Comparison of ENCODE assay signal across 8 mouse cellular contexts in the genomic region with DNA sequence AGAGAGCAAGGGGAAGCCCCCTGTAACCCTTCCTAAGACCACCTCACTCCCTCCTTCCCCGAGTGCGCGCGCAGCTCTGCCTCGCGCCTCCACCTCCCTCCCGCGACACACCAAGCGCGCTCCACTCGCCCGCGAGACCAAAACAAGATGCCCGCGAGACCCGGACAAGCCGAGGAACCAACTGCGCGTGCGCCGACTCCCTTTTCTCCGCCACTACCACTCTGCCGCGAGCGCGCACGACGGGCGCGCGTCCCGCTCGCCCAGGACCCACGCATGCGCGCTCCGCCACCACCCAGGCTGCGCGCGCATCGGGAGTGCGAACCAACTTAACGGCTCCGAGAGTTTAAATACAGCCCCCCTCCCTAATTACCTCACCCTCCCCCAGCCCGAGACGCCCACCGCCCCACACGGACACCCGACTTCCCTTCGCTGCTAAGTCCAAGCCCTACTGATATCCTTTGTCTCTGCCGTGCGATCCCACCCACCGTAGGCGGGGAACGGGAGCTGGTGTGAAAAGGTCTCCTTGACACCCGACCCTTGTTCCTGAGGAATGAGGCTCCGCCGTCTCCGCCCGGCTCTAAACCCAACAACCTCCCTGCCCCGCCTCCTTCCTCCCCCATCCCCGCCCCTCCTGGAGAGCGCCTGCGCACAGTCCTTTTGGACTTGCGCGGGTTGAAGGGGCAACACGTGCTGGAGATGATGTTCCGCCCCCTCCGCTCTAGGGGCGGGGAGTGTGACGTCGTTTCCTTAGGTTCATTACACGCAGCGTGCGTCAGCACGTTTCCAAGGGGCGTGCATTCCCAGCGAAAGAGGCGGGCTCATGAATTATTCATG. TPM values are rescaled to one million over a fixed set of nuclear protein-coding genes. Genes with fewer than 3 reads are reported as not detected.
DNase-seq lines count a peak whose midpoint lies in the region; ATAC-seq and TF ChIP-seq lines count a peak whose summit lies in the region.

No protein-coding gene starts in this region.

- TF ChIP-seq RAD21 in MEL (IDR thresholded peaks at IDR 0.05; ENCODE audit: low read depth, low read length), result no peak

- H3K79me2 ChIP-seq in MEL (ENCODE audit: control insufficient read depth, insufficient read depth, low read length, poor library complexity), result peaks cover 37% of the 10 kb centered on the region

- H3K27ac ChIP-seq in MEL (ENCODE audit: control insufficient read depth, low read depth, low read length), result peak overlapping the region; percentile 98
- H3K27ac ChIP-seq in cerebellum, adult 2 months (ENCODE audit: insufficient read depth, low read length), result peak overlapping the region; percentile 97
- peak overlapping the region; percentile 97 for H3K27ac ChIP-seq in forebrain, postnatal 0 days (ENCODE audit: low read depth, low read length)
- peak overlapping the region; percentile 99 for H3K27ac ChIP-seq in lung, embryonic 15.5 days

- H3K27me3 ChIP-seq in MEL (ENCODE audit: control insufficient read depth in 1 of 2, insufficient read depth in 2 of 2, low read length in 2 of 2), result no peaks in the 10 kb centered on the region
- no peaks in the 10 kb centered on the region for H3K27me3 ChIP-seq in cerebellum, adult 2 months (ENCODE audit: control insufficient read depth, insufficient read depth, low read length)
- no peaks in the 10 kb centered on the region for H3K27me3 ChIP-seq in forebrain, postnatal 0 days (ENCODE audit: insufficient read depth, low read length)
- H3K27me3 ChIP-seq in lung, embryonic 15.5 days, result no peaks in the 10 kb centered on the region

- ATAC-seq in forebrain, postnatal 0 days, result peak; percentile 90
- peak; percentile 92 for ATAC-seq in lung, embryonic 15.5 days (ENCODE audit: borderline replicate concordance, extremely low read depth, low FRiP score, low TSS enrichment)

- H3K4me3 ChIP-seq in MEL (ENCODE audit: control insufficient read depth in 1 of 2, insufficient read depth in 1 of 2, low read depth in 2 of 2, low read length in 2 of 2), result peak overlapping the region; percentile 73 to 88
- peak overlapping the region; percentile 92 for H3K4me3 ChIP-seq in cerebellum, adult 2 months (replicated peaks; ENCODE audit: insufficient read depth, low read depth, low read length)
- peak overlapping the region; percentile 68 for H3K4me3 ChIP-seq in forebrain, postnatal 0 days (ENCODE audit: low read depth, low read length)
- H3K4me3 ChIP-seq in lung, embryonic 15.5 days, result peak overlapping the region; percentile 61

- H3K4me2 ChIP-seq in forebrain, postnatal 0 days (ENCODE audit: low read depth), result peak overlapping the region; percentile 69
- H3K4me2 ChIP-seq in lung, embryonic 15.5 days, result peak overlapping the region; percentile 70

- H3K36me3 ChIP-seq in MEL (ENCODE audit: control insufficient read depth in 1 of 2, insufficient read depth in 2 of 2, low read length in 2 of 2), result peaks cover 0 to 15% of the 10 kb centered on the region in 2 experiments; a peak in 3 of 4 replicates
- H3K36me3 ChIP-seq in forebrain, postnatal 0 days (ENCODE audit: insufficient read depth), result peaks cover 34% of the 10 kb centered on the region
- H3K36me3 ChIP-seq in lung, embryonic 15.5 days, result peaks cover 25% of the 10 kb centered on the region

- TF ChIP-seq POLR2A in MEL (IDR thresholded peaks at IDR 0.05; ENCODE audit: control insufficient read depth in 1 of 2, insufficient read depth in 1 of 2, low read depth in 1 of 2, low read length in 2 of 2, poor library complexity in 1 of 2), result peak; percentile 93 to 95
- peak; percentile 76 for TF ChIP-seq POLR2A in cerebellum, adult 2 months (IDR thresholded peaks at IDR 0.05; ENCODE audit: borderline replicate concordance, insufficient read depth, low read length)

- peak in 1 of 2 experiments; percentile 28; a peak in 2 of 4 replicates for TF ChIP-seq EP300 in MEL (IDR thresholded peaks at IDR 0.05; ENCODE audit: low read depth in 1 of 2, low read length in 2 of 2)

- peak; percentile 100 for DNase-seq in MEL (ENCODE audit: low read depth, low spot score)
- peak; percentile 99 for DNase-seq in cerebellum, adult 2 months
- peak; percentile 100 for DNase-seq in forebrain, postnatal 0 days
- DNase-seq in heart, postnatal 4 days, result peak; percentile 99
- peak; percentile 99 for DNase-seq in layer of hippocampus, adult 8-10 months (ENCODE audit: low spot score in 2 of 2)
- DNase-seq in ovary, adult 18-20 months (ENCODE audit: low spot score), result peak; percentile 99
- peak; percentile 100 for DNase-seq in thymus, postnatal 0 days (ENCODE audit: low spot score)

- under 1% methylated on average over 79 of the region's 79 CpGs for WGBS in cerebellum, adult 2 months
- under 1% methylated on average over 79 of the region's 79 CpGs for WGBS in forebrain, postnatal 0 days
- under 1% methylated on average over 79 of the region's 79 CpGs for whole genome bisulfite sequencing in lung, embryonic 15.5 days

- H3K9me3 ChIP-seq in MEL (replicated peaks; ENCODE audit: insufficient read depth, low read length), result no peaks in the 10 kb centered on the region
- H3K9me3 ChIP-seq in forebrain, postnatal 0 days (ENCODE audit: low read length), result no peaks in the 10 kb centered on the region
- no peaks in the 10 kb centered on the region for H3K9me3 ChIP-seq in lung, embryonic 15.5 days

- no peak for TF ChIP-seq CTCF in MEL (IDR thresholded peaks at IDR 0.05 in 2 of 3, conservative IDR thresholded peaks at IDR 0.05 in 1 of 3; ENCODE audit: control insufficient read depth in 1 of 3, insufficient read depth in 1 of 3, low read depth in 2 of 3, low read length in 3 of 3, poor library complexity in 1 of 3, severe bottlenecking in 1 of 3)
- TF ChIP-seq CTCF in cerebellum, adult 2 months (IDR thresholded peaks at IDR 0.05; ENCODE audit: borderline replicate concordance, insufficient read depth, low read depth, low read length), result no peak
- no peak for TF ChIP-seq CTCF in forebrain, postnatal 0 days (IDR thresholded peaks at IDR 0.05; ENCODE audit: low read depth)

- peak overlapping the region; percentile 98 for H3K9ac ChIP-seq in MEL (ENCODE audit: control insufficient read depth, low read depth, low read length, poor library complexity, severe bottlenecking)
- H3K9ac ChIP-seq in forebrain, postnatal 0 days, result peak overlapping the region; percentile 88
- peak overlapping the region; percentile 79 for H3K9ac ChIP-seq in lung, embryonic 15.5 days

- peaks cover 0 to 22% of the 10 kb centered on the region in 2 experiments; a peak in 2 of 4 replicates for H3K4me1 ChIP-seq in MEL (ENCODE audit: control insufficient read depth in 1 of 2, insufficient read depth in 2 of 2, low read length in 2 of 2)
- H3K4me1 ChIP-seq in cerebellum, adult 2 months (ENCODE audit: control insufficient read depth, insufficient read depth, low read length), result peaks cover 16% of the 10 kb centered on the region
- peaks cover 27% of the 10 kb centered on the region for H3K4me1 ChIP-seq in forebrain, postnatal 0 days (ENCODE audit: insufficient read depth)
- H3K4me1 ChIP-seq in lung, embryonic 15.5 days, result peaks cover 43% of the 10 kb centered on the region

RNA-seq across cellular contexts. Expression of gene Mepce, which starts 1.1 kb away (rescaled TPM):
- 49.1 and 58.7 TPM in 2 replicates for total RNA-seq in MEL (2012; rRNA removed)
- 10 to 100 TPM in 1 of 2 experiments, not detected in 1; 74.2 TPM for polyA plus RNA-seq in MEL (2012; ENCODE audit: insufficient read depth in 1 of 2, insufficient read length in 2 of 2, low read depth in 1 of 2, low replicate concordance in 2 of 2, missing spikeins in 1 of 2)
- polyA plus RNA-seq in cerebellum, adult 2 months (2012; rRNA removed), result 38.9 and 41.9 TPM in 2 replicates
- total RNA-seq in forebrain, postnatal 0 days (2014; rRNA removed), result 33.3 and 47.7 TPM in 2 replicates
- 18.3 and 21.1 TPM in 2 replicates for polyA plus RNA-seq in forebrain, postnatal 0 days (2015; fragmentation: Nextera tagmentation; extraction: Ambion mirVana)
- total RNA-seq in heart, postnatal 4 days (2021), result 10 to 100 TPM; 29.0 to 40.3 TPM
- 10 to 100 TPM; 44.6 to 52.9 (median 48.3) TPM for total RNA-seq in layer of hippocampus, adult 8-10 months (2022)
- polyA plus RNA-seq in lung, embryonic 15.5 days (2015; fragmentation: Nextera tagmentation; extraction: Ambion mirVana), result 11.5 and 12.3 TPM in 2 replicates
- 13.1 and 17.2 TPM in 2 replicates for polyA plus RNA-seq in thymus, postnatal 0 days (2015; fragmentation: Nextera tagmentation; extraction: Ambion mirVana)

RNA-seq across cellular contexts. Expression of gene Zcwpw1, which starts 1.3 kb away (rescaled TPM):
- total RNA-seq in MEL (2012; rRNA removed), result 5.6 and 11.1 TPM in 2 replicates
- 10 to 100 TPM in 1 of 2 experiments, not detected in 1; 16.0 TPM for polyA plus RNA-seq in MEL (2012; ENCODE audit: insufficient read depth in 1 of 2, insufficient read length in 2 of 2, low read depth in 1 of 2, low replicate concordance in 2 of 2, missing spikeins in 1 of 2)
- polyA plus RNA-seq in cerebellum, adult 2 months (2012; rRNA removed), result 11.2 and 12.4 TPM in 2 replicates
- 3.5 and 7.7 TPM in 2 replicates for total RNA-seq in forebrain, postnatal 0 days (2014; rRNA removed)
- polyA plus RNA-seq in forebrain, postnatal 0 days (2015; fragmentation: Nextera tagmentation; extraction: Ambion mirVana), result 3.1 and 4.8 TPM in 2 replicates
- 1 to 10 TPM; 2.4 to 3.2 TPM for total RNA-seq in heart, postnatal 4 days (2021)
- 1 to 10 TPM; 6.7 to 9.1 (median 7.5) TPM for total RNA-seq in layer of hippocampus, adult 8-10 months (2022)
- 23.1 and 28.2 TPM in 2 replicates for polyA plus RNA-seq in lung, embryonic 15.5 days (2015; fragmentation: Nextera tagmentation; extraction: Ambion mirVana)
- 17.7 and 18.6 TPM in 2 replicates for polyA plus RNA-seq in thymus, postnatal 0 days (2015; fragmentation: Nextera tagmentation; extraction: Ambion mirVana)

RNA-seq across cellular contexts. Expression of gene Ppp1r35, which starts 7.7 kb away (rescaled TPM):
- 35.0 and 35.8 TPM in 2 replicates for total RNA-seq in MEL (2012; rRNA removed)
- 10 to 100 TPM in 1 of 2 experiments, not detected in 1; 46.2 TPM for polyA plus RNA-seq in MEL (2012; ENCODE audit: insufficient read depth in 1 of 2, insufficient read length in 2 of 2, low read depth in 1 of 2, low replicate concordance in 2 of 2, missing spikeins in 1 of 2)
- polyA plus RNA-seq in cerebellum, adult 2 months (2012; rRNA removed), result 47.0 and 48.2 TPM in 2 replicates
- total RNA-seq in forebrain, postnatal 0 days (2014; rRNA removed), result 28.8 and 47.4 TPM in 2 replicates
- 39.1 and 41.8 TPM in 2 replicates for polyA plus RNA-seq in forebrain, postnatal 0 days (2015; fragmentation: Nextera tagmentation; extraction: Ambion mirVana)
- total RNA-seq in heart, postnatal 4 days (2021), result 10 to 100 TPM; 16.5 to 17.1 TPM
- 10 to 100 TPM; 11.5 to 16.3 (median 14.1) TPM for total RNA-seq in layer of hippocampus, adult 8-10 months (2022)
- polyA plus RNA-seq in lung, embryonic 15.5 days (2015; fragmentation: Nextera tagmentation; extraction: Ambion mirVana), result 33.7 and 33.9 TPM in 2 replicates
- polyA plus RNA-seq in thymus, postnatal 0 days (2015; fragmentation: Nextera tagmentation; extraction: Ambion mirVana), result 69.4 and 69.6 TPM in 2 replicates

RNA-seq across cellular contexts. Expression of gene Tsc22d4, which starts 40.8 kb away (rescaled TPM):
- 52.7 and 58.3 TPM in 2 replicates for total RNA-seq in MEL (2012; rRNA removed)
- polyA plus RNA-seq in MEL (2012; ENCODE audit: insufficient read depth in 1 of 2, insufficient read length in 2 of 2, low read depth in 1 of 2, low replicate concordance in 2 of 2, missing spikeins in 1 of 2), result 100 to 1,000 TPM in 1 of 2 experiments, not detected in 1; 203 TPM
- 465 and 497 TPM in 2 replicates for polyA plus RNA-seq in cerebellum, adult 2 months (2012; rRNA removed)
- total RNA-seq in forebrain, postnatal 0 days (2014; rRNA removed), result 120 and 135 TPM in 2 replicates
- polyA plus RNA-seq in forebrain, postnatal 0 days (2015; fragmentation: Nextera tagmentation; extraction: Ambion mirVana), result 112 and 134 TPM in 2 replicates
- 100 to 1,000 TPM; 230 to 231 TPM for total RNA-seq in heart, postnatal 4 days (2021)
- total RNA-seq in layer of hippocampus, adult 8-10 months (2022), result 100 to 1,000 TPM; 146 to 236 (median 178) TPM
- polyA plus RNA-seq in lung, embryonic 15.5 days (2015; fragmentation: Nextera tagmentation; extraction: Ambion mirVana), result 136 and 150 TPM in 2 replicates
- 353 and 419 TPM in 2 replicates for polyA plus RNA-seq in thymus, postnatal 0 days (2015; fragmentation: Nextera tagmentation; extraction: Ambion mirVana)

RNA-seq across cellular contexts. Expression of gene Nyap1, which starts 44.9 kb away (rescaled TPM):
- 0.39 and 0.42 TPM in 2 replicates for total RNA-seq in MEL (2012; rRNA removed)
- polyA plus RNA-seq in MEL (2012; ENCODE audit: insufficient read depth in 1 of 2, insufficient read length in 2 of 2, low read depth in 1 of 2, low replicate concordance in 2 of 2, missing spikeins in 1 of 2), result 1 to 10 TPM in 1 of 2 experiments, not detected in 1; 1.1 TPM
- 59.1 and 60.7 TPM in 2 replicates for polyA plus RNA-seq in cerebellum, adult 2 months (2012; rRNA removed)
- total RNA-seq in forebrain, postnatal 0 days (2014; rRNA removed), result 251 and 252 TPM in 2 replicates
- 42.0 and 48.9 TPM in 2 replicates for polyA plus RNA-seq in forebrain, postnatal 0 days (2015; fragmentation: Nextera tagmentation; extraction: Ambion mirVana)
- 1 to 10 TPM; 3.1 to 3.3 TPM for total RNA-seq in heart, postnatal 4 days (2021)
- 10 to 100 TPM; 64.7 to 77.5 (median 68.4) TPM for total RNA-seq in layer of hippocampus, adult 8-10 months (2022)
- polyA plus RNA-seq in lung, embryonic 15.5 days (2015; fragmentation: Nextera tagmentation; extraction: Ambion mirVana), result 1.6 and 1.8 TPM in 2 replicates
- polyA plus RNA-seq in thymus, postnatal 0 days (2015; fragmentation: Nextera tagmentation; extraction: Ambion mirVana), result 7.2 and 8.8 TPM in 2 replicates

Comparison
In these comparisons a context has a peak if more than half of its experiments do, and no peak if none do; other contexts are left out.
1. Peak in every context shown above with its lines: DNase-seq, ATAC-seq, H3K4me3 ChIP-seq and H3K27ac ChIP-seq.